Mouse (Mus musculus): ENCODE measurements around the gene Plet1.

DNA sequence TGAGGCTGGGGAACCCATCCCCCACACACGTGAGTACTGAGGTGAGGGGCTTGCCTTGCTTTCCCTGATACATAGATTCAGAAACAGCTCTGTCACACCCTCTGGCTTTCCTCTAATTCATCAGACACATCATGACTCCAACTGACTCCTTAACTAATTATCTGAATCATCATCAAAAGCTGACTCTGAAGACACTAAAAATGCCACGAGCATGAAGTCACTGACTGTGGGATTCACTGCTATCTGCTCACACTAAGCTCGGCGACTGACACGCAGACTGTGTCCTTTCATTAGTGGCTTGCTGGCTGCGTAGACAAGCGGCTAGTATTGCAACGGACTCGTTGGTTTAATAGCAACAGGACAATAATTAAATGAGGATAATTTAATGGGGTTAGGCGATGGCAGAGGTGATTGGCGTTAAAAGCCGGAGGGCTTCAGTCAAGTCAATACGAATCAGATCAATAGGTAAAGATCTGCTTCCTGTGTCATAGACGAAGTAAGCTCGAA is 6.2 kb downstream of the Plet1 start:
- no peak for TF ChIP-seq CTCF (conservative IDR thresholded peaks at IDR 0.05; ENCODE audit: insufficient read depth, insufficient read length, low read depth, low read length)
- no peak for TF ChIP-seq POLR2A (IDR thresholded peaks at IDR 0.05; ENCODE audit: low read depth, low read length)
